Mouse (Mus musculus): Measurements from ENCODE around the gene Mgme1.

GRCm38 (mm10) chr2:144280568-144280967 lies 10.1 kb downstream of the Mgme1 start:
- no peak for TF ChIP-seq CTCF (IDR thresholded peaks at IDR 0.05; ENCODE audit: low read depth)
- TF ChIP-seq EP300 (optimal IDR thresholded peaks at IDR 0.05) = no peak
